Mouse (Mus musculus): ENCODE measurements at regions not wholly inside any gene's neighbourhood (a gene's known extent, or its start where the extent isn't known, plus 50 kb on each side); places are given as distances from the start of the nearest gene placed in this dataset.

DNA sequence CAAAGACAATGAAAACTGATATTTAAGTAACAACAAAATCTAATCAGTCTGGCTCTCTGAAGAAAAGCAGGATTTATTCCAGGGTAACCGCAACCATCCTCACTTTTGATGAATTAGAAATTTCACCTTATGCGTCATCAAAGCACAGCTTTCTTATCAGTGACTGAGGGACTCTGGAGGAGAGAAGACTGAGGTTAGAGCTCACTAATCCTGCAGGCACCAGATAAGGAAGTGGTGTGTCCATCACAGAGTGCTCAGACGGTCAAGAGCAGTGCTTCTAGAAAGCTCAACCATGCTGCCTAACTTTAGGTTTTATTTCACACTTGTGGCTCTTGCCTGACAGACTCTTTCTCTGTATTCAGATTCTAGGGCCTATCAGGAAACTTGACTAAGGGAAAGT, 1021.2 kb upstream of the Adgrl4 start:
- DNase-seq (ENCODE audit: low read depth, low spot score) = no peak

DNA sequence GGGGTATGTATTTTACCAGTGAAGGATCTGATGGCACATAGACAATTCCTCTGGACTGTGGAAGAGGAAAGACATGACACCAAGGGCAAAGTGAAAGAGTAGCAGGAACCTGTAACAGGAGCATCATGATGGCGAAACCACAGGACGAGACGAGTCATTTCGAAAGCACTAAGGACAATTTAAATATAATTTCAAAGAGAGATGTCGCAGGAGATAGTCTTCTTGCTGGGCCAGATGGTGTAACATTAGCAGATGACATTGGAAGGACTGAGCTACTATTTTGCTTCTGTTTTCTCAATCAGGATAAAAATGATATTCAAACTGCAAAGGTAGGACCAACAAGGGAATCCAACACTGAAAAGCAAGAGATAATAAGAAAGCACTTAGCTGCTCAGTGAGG, 1009.7 kb upstream of the Adgrl4 start:
- no peak for DNase-seq (ENCODE audit: low read depth, low spot score)

DNA sequence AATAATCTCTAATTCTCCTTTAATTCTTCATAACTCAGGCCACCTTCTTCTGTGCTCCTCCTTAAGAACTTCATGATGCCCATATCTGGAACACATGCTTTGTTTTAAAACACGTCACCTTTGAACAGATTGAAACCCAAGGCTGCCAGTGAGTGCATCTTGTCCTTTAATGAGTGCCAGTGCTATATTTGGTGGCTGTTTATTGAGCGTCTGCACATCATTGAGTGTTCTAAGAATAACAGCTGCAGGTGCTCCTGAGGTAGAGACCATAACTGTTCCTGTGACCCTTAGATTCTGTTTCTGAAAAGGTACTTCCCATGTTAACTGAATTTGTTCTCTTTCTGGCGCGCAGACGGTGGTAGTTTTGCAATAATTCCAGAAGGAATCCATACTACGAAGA, 1006.4 kb upstream of the Adgrl4 start:
- DNase-seq (ENCODE audit: low read depth, low spot score) = no peak

DNA sequence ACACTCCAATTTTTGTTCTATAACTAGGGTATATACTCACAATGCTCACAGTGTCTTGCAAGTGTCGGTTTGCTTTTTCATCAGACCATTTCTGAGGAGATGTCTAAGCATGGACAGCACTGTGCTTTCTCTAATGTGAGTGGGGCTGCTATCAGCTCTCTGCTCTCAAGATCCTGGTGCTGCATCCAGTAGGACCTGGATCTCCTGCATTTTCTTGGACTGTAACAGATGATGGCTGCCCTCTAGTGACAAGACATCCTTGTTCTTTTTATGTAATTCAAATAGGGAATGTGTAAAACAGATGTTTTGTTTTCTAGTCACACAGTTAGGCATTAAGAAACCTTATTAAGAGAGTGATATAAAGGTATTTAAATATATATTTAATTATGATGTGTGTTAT, 1002.5 kb upstream of the Adgrl4 start:
- peak; percentile 36 for DNase-seq (ENCODE audit: low read depth, low spot score)

DNA sequence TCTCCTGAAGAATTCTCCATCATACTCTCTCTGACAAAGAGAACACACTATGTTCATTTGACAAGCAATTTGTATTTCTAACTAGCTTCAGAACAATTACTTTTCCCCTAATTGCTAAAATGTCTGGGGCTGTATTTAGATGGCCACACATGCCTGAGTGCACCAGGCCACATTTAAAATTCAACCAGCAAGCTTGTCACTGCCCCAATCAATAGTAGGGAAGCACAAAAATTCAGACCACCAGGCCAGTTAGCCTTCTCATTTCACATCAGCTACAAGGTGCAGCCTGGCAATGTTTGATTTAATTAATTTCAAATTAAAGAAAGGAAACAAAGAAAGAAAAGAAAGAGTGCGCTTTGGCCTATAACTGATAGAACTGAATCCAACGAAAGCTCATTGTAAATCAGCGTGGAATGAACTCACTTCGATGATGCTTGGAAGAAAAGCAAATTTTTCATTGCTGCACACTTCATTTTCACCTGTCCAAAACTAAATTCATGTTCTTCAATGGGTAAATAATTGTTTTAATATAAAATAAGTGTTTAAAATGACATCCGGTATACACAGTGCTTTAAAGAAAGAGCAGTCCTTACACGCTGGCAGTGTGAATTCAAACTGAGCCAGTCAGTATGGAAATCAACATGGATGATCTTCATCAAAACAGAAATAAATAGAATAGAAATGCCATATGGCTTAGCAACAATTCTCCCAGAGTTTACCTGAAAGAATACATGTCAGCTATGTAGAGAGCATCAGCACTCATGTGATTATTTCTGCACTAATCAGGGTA, 1001.7 kb upstream of the Adgrl4 start:
- DNase-seq (ENCODE audit: low read depth, low spot score) = no peak
